Mouse (Mus musculus) mature B cell (primary cell): ENCODE results near the gene Pgls.

ENCODE experiments used
- in situ Hi-C: fragments of 300-500 bp; cut with MboI; formaldehyde crosslinking; loops from 2 replicates; pipeline ENCODE4 v1.14.3; 2019

Gene Pgls

GRCm38 (mm10) chr8:71591471-71592373 is at the start of gene Pgls:
Pgls (plus strand) TSS chr8:71592176.
- in situ Hi-C loops, result no loop called here

GRCm38 (mm10) chr8:71542632-71543343 is 49.2 kb upstream of the Pgls start, which contains the start of gene Mvb12a:
Mvb12a (plus strand) TSS chr8:71542922.
- in situ Hi-C loops, result no loop called here

- in situ Hi-C loops, result no loop called here
Measured at GRCm38 (mm10) chr8:71543755-71544154, 48.2 kb upstream of the Pgls start.

GRCm38 (mm10) chr8:71545053-71545452 is 46.9 kb upstream of the Pgls start:
- in situ Hi-C loops, result no loop called here

GRCm38 (mm10) chr8:71547590-71547989 is 44.4 kb upstream of the Pgls start:
- in situ Hi-C loops, result no loop called here

- in situ Hi-C loops, result no loop called here
Measured at GRCm38 (mm10) chr8:71550754-71551153, 41.2 kb upstream of the Pgls start.

GRCm38 (mm10) chr8:71552770-71553169 is 39.2 kb upstream of the Pgls start:
- in situ Hi-C loops, result no loop called here

- in situ Hi-C loops, result no loop called here
Measured at GRCm38 (mm10) chr8:71554001-71554400, 38.0 kb upstream of the Pgls start.

GRCm38 (mm10) chr8:71554644-71555043 is 37.3 kb upstream of the Pgls start:
- in situ Hi-C loops, result no loop called here

- in situ Hi-C loops, result no loop called here
Measured at GRCm38 (mm10) chr8:71558071-71558957, 33.7 kb upstream of the Pgls start, which contains the start of gene Tmem221. Tmem221 (minus strand) TSS chr8:71558871.

GRCm38 (mm10) chr8:71558958-71559690 is 32.9 kb upstream of the Pgls start:
- in situ Hi-C loops, result no loop called here

GRCm38 (mm10) chr8:71560071-71560470 is 31.9 kb upstream of the Pgls start:
- in situ Hi-C loops, result loop anchor here (5.0 kb wide), 1 partner anchor 72 kb away; no protein-coding TSS in a partner anchor

GRCm38 (mm10) chr8:71560765-71561164 is 31.2 kb upstream of the Pgls start:
- in situ Hi-C loops, result loop anchor here (5.0 kb wide), 1 partner anchor 72 kb away; no protein-coding TSS in a partner anchor

GRCm38 (mm10) chr8:71561401-71561800 is 30.6 kb upstream of the Pgls start:
- in situ Hi-C loops, result loop anchor here (5.0 kb wide), 1 partner anchor 71 kb away; no protein-coding TSS in a partner anchor

- in situ Hi-C loops, result loop anchor here (5.0 kb wide), 1 partner anchor 70 kb away; no protein-coding TSS in a partner anchor
Measured at GRCm38 (mm10) chr8:71562751-71563150, 29.2 kb upstream of the Pgls start.

- in situ Hi-C loops, result loop anchor here (5.0 kb wide), 1 partner anchor 68 kb away; no protein-coding TSS in a partner anchor
Measured at GRCm38 (mm10) chr8:71563992-71564391, 28.0 kb upstream of the Pgls start.

GRCm38 (mm10) chr8:71566501-71566900 is 25.5 kb upstream of the Pgls start, which contains the start of gene Nxnl1:
Nxnl1 (minus strand) TSS chr8:71566601.
- in situ Hi-C loops, result no loop called here

- in situ Hi-C loops, result no loop called here
Measured at GRCm38 (mm10) chr8:71567587-71567986, 24.4 kb upstream of the Pgls start.

GRCm38 (mm10) chr8:71568387-71568937 is 23.5 kb upstream of the Pgls start, which contains the start of gene Slc27a1:
Slc27a1 (plus strand) TSS chr8:71568882.
- in situ Hi-C loops, result no loop called here

- in situ Hi-C loops, result no loop called here
Measured at GRCm38 (mm10) chr8:71568941-71569340, 23.0 kb upstream of the Pgls start.
